Mouse (Mus musculus) bone marrow, adult 2 months (tissue): ENCODE data around the gene Sbf2. TPM values are rescaled to one million over a fixed set of nuclear protein-coding genes. Genes with fewer than 3 reads are reported as not detected.
"Not testable (repeated sequence)": the region's sequence is repeated elsewhere in the genome, so short reads cannot be mapped to it uniquely, and the experiment has no call there.

Source experiments
- H3K27ac ChIP-seq: fragments of 200-500 bp; 2 replicates; pipeline ENCODE4 v1.5.1; 2012; ENCODE audit warnings: low read depth, mild to moderate bottlenecking, control low read depth, inconsistent platforms, low read length; ENCODE audit not compliant: control insufficient read depth, poor library complexity, insufficient read depth
- H3K4me1 ChIP-seq: fragments of 200-500 bp; 2 replicates; pipeline ENCODE4 v1.6.1; 2011; ENCODE audit warnings: low read length; ENCODE audit not compliant: control insufficient read depth, insufficient read depth
- H3K4me3 ChIP-seq: fragments of 200-500 bp; replicated peaks from 2 replicates; pipeline ENCODE3; 2011; ENCODE audit warnings: mild to moderate bottlenecking, low read depth, low read length, control low read depth; ENCODE audit not compliant: control insufficient read depth
- CTCF ChIP-seq: fragments of 200-500 bp; IDR thresholded peaks from 2 replicates; pipeline ENCODE4 v1.5.1; 2011; ENCODE audit warnings: low read length, control low read depth; ENCODE audit not compliant: control insufficient read depth, insufficient read depth
- POLR2A ChIP-seq: fragments of 200-500 bp; IDR thresholded peaks from 2 replicates; pipeline ENCODE4 v1.6.1; 2011; ENCODE audit warnings: low read depth, mild to moderate bottlenecking, control low read depth, low read length, borderline replicate concordance; ENCODE audit not compliant: control insufficient read depth
- WGBS: fragments of 180-500 bp; shearing (Covaris S2); methylation state at CpG from one replicate; pipeline ENCODE4 v1.1.7; 2018; 5-methylcytosine and 5-hydroxymethylcytosine counted together
- polyA plus RNA-seq: library from polyadenylated mRNA; stranded (reverse); fragments of >200 nt; gene quantifications from 2 replicates; pipeline ENCODE4 v1.2.4, GENCODE M21; 2011; ENCODE audit warnings: low replicate concordance; ENCODE audit not compliant: missing spikeins, insufficient read depth, insufficient read length

Gene Sbf2
- polyA plus RNA-seq, 1 experiment: 11.1 TPM

GRCm38 (mm10) chr7:110648455-110649085, 33.8 kb upstream of the Sbf2 start:
- TF ChIP-seq CTCF (no peak), POLR2A (no peak)
- no peak overlapping the region for H3K4me3 ChIP-seq
- 84% methylated on average over 13 of the region's 13 CpGs for WGBS
- H3K27ac ChIP-seq: no peak overlapping the region
- H3K4me1 ChIP-seq: no peaks in the 10 kb centered on the region

- no peak overlapping the region for H3K27ac ChIP-seq
- TF ChIP-seq CTCF (no peak), POLR2A (no peak)
- WGBS: 84% methylated on average over 15 of the region's 15 CpGs
- H3K4me1 ChIP-seq: no peaks in the 10 kb centered on the region
- no peak overlapping the region for H3K4me3 ChIP-seq
Measured at GRCm38 (mm10) chr7:110647559-110648454, 33.1 kb upstream of the Sbf2 start.

GRCm38 (mm10) chr7:110646611-110647407, 32.1 kb upstream of the Sbf2 start:
- WGBS: 72% methylated on average over 8 of the region's 8 CpGs
- H3K4me3 ChIP-seq: no peak overlapping the region
- no peak overlapping the region for H3K27ac ChIP-seq
- H3K4me1 ChIP-seq: no peaks in the 10 kb centered on the region
- TF ChIP-seq POLR2A (no peak), CTCF (no peak)

- no peak for TF ChIP-seq POLR2A
- TF ChIP-seq CTCF: no peak
- H3K4me3 ChIP-seq: no peak overlapping the region
- no peak overlapping the region for H3K27ac ChIP-seq
- WGBS: 55% methylated on average over 6 of the region's 6 CpGs
- H3K4me1 ChIP-seq: no peaks in the 10 kb centered on the region
Measured at GRCm38 (mm10) chr7:110645859-110646258, 31.1 kb upstream of the Sbf2 start.

- 72% methylated on average over 5 of the region's 5 CpGs for WGBS
- Histone ChIP-seq H3K27ac (no peak overlapping the region), H3K4me1 (no peaks in the 10 kb centered on the region), H3K4me3 (no peak overlapping the region)
- TF ChIP-seq POLR2A: no peak
- TF ChIP-seq CTCF: no peak
Measured at GRCm38 (mm10) chr7:110645311-110645710, 30.6 kb upstream of the Sbf2 start.

GRCm38 (mm10) chr7:110639958-110640357, 25.2 kb upstream of the Sbf2 start:
- H3K4me1 ChIP-seq, H3K4me3 ChIP-seq, H3K27ac ChIP-seq: not testable (repeated sequence)
- 82% methylated on average over 3 of the region's 3 CpGs for WGBS

GRCm38 (mm10) chr7:110639291-110639915, 24.7 kb upstream of the Sbf2 start:
- Histone ChIP-seq H3K27ac (no peak overlapping the region), H3K4me3 (no peak overlapping the region), H3K4me1 (no peaks in the 10 kb centered on the region)
- TF ChIP-seq CTCF: no peak
- TF ChIP-seq POLR2A: no peak
- 85% methylated on average over 11 of the region's 11 CpGs for WGBS
